Mouse (Mus musculus) neural tube, embryonic 11.5 days (tissue): ENCODE results near the gene Fam161a. TPM values are rescaled to one million over a fixed set of nuclear protein-coding genes. Genes with fewer than 3 reads are reported as not detected.

Source experiments
- ATAC-seq: fragments of 200-750 bp; cut with Nextera tagmentation; 2 replicates; pipeline ENCODE4 v1.8.0; 2017; ENCODE audit warnings: moderate number of reproducible peaks, mild to moderate bottlenecking, moderate TSS enrichment, moderate library complexity; ENCODE audit not compliant: insufficient read depth, low FRiP score, low TSS enrichment
- DNase-seq: peaks from one replicate; pipeline ENCODE4 v3.0.0-alpha.2; 2015; ENCODE audit warnings: low spot score
- H3K27ac ChIP-seq: fragments of 300-500 bp; sonication (generic); 2 replicates; pipeline ENCODE4 v1.5.1; 2014; ENCODE audit warnings: low read depth, mild to moderate bottlenecking, low read length
- H3K27me3 ChIP-seq: fragments of 300-500 bp; sonication (generic); 2 replicates; pipeline ENCODE4 v1.6.1; 2014; ENCODE audit warnings: mild to moderate bottlenecking, low read length, mixed read lengths; ENCODE audit not compliant: control insufficient read depth, insufficient read depth
- H3K36me3 ChIP-seq: fragments of 300-500 bp; sonication (generic); 2 replicates; pipeline ENCODE4 v1.6.1; 2014; ENCODE audit warnings: mild to moderate bottlenecking, low read length, moderate library complexity, mixed read lengths; ENCODE audit not compliant: control insufficient read depth, insufficient read depth
- H3K4me1 ChIP-seq: fragments of 300-500 bp; sonication (generic); 2 replicates; pipeline ENCODE4 v1.6.1; 2014; ENCODE audit warnings: low read length, mixed read lengths; ENCODE audit not compliant: control insufficient read depth, insufficient read depth
- H3K4me2 ChIP-seq: fragments of 300-500 bp; sonication (generic); 2 replicates; pipeline ENCODE4 v1.6.1; 2014; ENCODE audit warnings: low read depth, mild to moderate bottlenecking, moderate library complexity
- H3K4me3 ChIP-seq: fragments of 300-500 bp; sonication (generic); 2 replicates; pipeline ENCODE4 v1.5.1; 2014; ENCODE audit warnings: low read depth, low read length
- H3K9ac ChIP-seq: fragments of 300-500 bp; sonication (generic); 2 replicates; pipeline ENCODE4 v1.6.1; 2014; ENCODE audit warnings: mild to moderate bottlenecking, low read length
- H3K9me3 ChIP-seq: fragments of 300-500 bp; sonication (generic); 2 replicates; pipeline ENCODE4 v1.6.1; 2016; ENCODE audit warnings: low read length; ENCODE audit not compliant: control insufficient read depth
- WGBS: fragments of 180-500 bp; shearing (Covaris S2); extraction: QIAGEN DNeasy Blood & Tissue Kit; methylation state at CpG from one replicate; pipeline ENCODE4 v1.1.7; 2014; 5-methylcytosine and 5-hydroxymethylcytosine counted together
- polyA plus RNA-seq: library from polyadenylated mRNA; unstranded; fragments of >200 nt; fragmentation: Nextera tagmentation; extraction: Ambion mirVana; gene quantifications from 2 replicates; pipeline ENCODE4 v1.2.1, GENCODE M21; 2014

Gene Fam161a
- polyA plus RNA-seq, 1 experiment from 2014 or later, result 3.8 TPM

DNA sequence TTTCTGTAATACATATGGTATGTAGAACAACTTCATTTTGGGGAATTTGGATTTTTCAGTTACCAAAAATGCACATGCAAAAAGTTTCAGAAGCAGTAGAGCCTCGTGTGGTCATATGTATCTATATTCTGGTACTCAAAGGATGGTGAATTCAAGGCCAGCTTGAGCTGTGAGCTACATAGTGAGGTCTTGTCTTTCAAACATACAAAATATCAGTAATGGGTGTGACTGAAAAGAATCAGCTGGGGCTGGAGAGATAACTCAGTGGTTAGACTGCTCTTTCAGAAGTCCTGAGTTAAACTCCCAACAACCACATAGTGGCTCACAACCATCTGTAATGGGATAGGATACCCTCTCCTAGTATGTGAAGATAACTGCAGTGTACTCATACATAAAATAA, 9.0 kb upstream of the Fam161a start:
- H3K9ac ChIP-seq, result no peak overlapping the region
- DNase-seq (no peak), ATAC-seq (no peak)
- no peak overlapping the region for H3K27ac ChIP-seq
- no peaks in the 10 kb centered on the region for H3K4me1 ChIP-seq
- no peak overlapping the region for H3K4me2 ChIP-seq
- 89% methylated on average over 1 of the region's 1 CpGs for WGBS
- no peak overlapping the region for H3K4me3 ChIP-seq
- peaks cover 35% of the 10 kb centered on the region for H3K36me3 ChIP-seq
- no peaks in the 10 kb centered on the region for H3K9me3 ChIP-seq
- no peaks in the 10 kb centered on the region for H3K27me3 ChIP-seq

DNA sequence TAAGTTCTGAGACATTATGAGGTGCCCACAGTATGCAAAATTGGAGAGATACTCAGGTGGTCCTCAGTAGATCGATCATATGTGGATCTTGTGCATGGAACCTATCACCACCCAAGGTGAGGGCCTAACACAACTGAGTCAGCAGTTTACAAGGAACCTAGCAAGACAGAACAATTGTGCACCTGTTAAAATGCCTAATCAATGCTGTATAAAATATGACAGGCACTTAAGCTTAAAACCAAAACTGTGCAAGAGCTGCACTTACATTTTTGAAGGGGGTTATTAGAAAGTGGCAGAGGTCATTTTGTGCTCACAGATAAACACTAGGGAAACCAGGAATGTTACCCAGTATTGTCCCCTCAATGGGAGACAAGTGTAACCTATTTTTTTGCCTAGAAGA, 2.1 kb upstream of the Fam161a start:
- ATAC-seq, result no peak
- H3K36me3 ChIP-seq, result peaks cover 12% of the 10 kb centered on the region

DNA sequence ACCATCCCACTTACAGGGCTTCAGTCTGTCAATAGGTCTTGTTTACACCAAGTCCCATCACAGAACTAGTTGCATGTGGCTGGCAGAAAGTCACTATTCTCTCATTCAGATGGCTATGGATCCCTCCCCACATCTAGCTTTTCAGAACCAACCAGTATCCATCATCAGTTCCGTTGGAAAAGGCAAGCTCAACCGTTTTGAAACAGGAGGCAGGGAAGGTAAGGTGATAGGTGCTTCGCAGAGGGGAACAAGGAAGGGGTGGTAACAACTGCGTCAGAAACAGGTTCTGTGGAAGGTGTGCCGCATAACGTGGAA, 208 bp upstream of the Fam161a start:
- H3K9me3 ChIP-seq, result no peaks in the 10 kb centered on the region
- peak overlapping the region; percentile 42 for H3K9ac ChIP-seq
- WGBS, result 9% methylated on average over 6 of the region's 6 CpGs
- H3K27me3 ChIP-seq, result no peaks in the 10 kb centered on the region
- peak overlapping the region; percentile 68 for H3K4me2 ChIP-seq
- peaks cover 4% of the 10 kb centered on the region; the same call in 1 of the 2 replicates for H3K4me1 ChIP-seq
- peak overlapping the region; percentile 53 for H3K4me3 ChIP-seq
- ATAC-seq (peak; percentile 18), DNase-seq (no peak)
- H3K27ac ChIP-seq, result peak overlapping the region; percentile 35; the same call in 1 of the 2 replicates
- H3K36me3 ChIP-seq, result peaks cover 3% of the 10 kb centered on the region; the same call in 1 of the 2 replicates

More for the DNA sequence above, 2.1 kb upstream of the Fam161a start:
- Histone ChIP-seq H3K27me3 (no peaks in the 10 kb centered on the region), H3K4me3 (no peak overlapping the region), H3K4me1 (peaks cover 4% of the 10 kb centered on the region; the same call in 1 of the 2 replicates), H3K27ac (no peak overlapping the region), H3K4me2 (no peak overlapping the region), H3K9ac (no peak overlapping the region), H3K9me3 (no peaks in the 10 kb centered on the region)
- 95% methylated on average over 1 of the region's 1 CpGs for WGBS
- no peak for DNase-seq

DNA sequence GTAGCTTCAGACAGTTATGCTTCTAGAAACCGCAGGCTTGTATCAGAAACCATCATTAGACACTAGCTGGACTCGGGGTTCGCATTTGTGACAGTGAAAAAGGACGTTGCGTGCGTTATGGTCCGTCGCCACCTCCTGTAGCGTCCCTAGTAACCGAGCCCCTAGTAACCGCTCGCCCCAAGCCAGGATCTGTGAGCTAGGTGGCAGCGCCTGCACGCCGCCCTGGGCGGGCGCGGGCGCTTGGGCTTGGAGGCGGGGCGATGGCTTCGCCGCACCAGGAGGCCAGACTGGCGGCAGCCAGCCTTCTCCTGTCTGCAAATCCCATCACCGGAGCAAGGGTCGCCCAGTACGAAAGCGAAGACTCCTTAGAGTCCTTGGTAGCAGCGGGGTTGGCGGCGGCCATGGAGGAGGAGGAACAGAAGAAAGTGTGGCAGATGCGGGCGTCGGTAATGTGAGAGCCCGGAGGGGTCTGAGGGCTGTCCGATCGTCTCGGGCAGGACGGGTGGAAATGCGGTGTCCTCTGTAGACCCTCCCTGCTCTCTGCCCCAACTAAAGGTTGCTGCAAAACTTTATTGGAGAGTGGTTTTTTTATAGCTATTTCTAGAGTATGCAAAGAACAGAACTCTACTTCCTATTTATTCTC, 971 bp downstream of the Fam161a start:
- no peaks in the 10 kb centered on the region for H3K9me3 ChIP-seq
- H3K4me1 ChIP-seq, result peaks cover 4% of the 10 kb centered on the region; the same call in 1 of the 2 replicates
- peak overlapping the region; percentile 64 for H3K27ac ChIP-seq
- H3K27me3 ChIP-seq, result no peaks in the 10 kb centered on the region
- peak overlapping the region; percentile 53 for H3K4me3 ChIP-seq
- H3K4me2 ChIP-seq, result peak overlapping the region; percentile 68
- H3K36me3 ChIP-seq, result peaks cover 2% of the 10 kb centered on the region; the same call in 1 of the 2 replicates
- DNase-seq (peak; percentile 91), ATAC-seq (peak; percentile 97)
- H3K9ac ChIP-seq, result peak overlapping the region; percentile 72
- under 1% methylated on average over 40 of the region's 40 CpGs for WGBS

DNA sequence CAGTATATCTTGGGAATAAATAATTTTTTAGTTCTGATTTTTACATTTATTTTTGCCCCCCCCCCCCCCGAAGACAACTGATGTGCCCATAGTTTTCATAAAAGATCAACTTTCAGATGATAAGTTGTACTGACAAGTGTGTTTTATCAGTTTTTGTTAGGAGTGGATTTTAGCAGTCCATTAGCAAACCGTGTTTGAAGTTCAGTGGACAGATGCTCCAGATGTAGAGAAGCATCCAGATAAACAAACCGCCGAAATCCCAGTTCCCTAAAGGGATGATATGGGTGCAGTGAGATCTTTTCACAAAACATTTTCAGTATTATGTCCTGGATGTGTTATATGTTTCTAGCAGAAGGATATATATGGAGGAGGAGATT, 1.5 kb downstream of the Fam161a start:
- no peak for DNase-seq
- Histone ChIP-seq H3K4me2 (peak overlapping the region; percentile 68), H3K27ac (no peak overlapping the region), H3K9ac (no peak overlapping the region), H3K9me3 (no peaks in the 10 kb centered on the region), H3K4me1 (peaks cover 4% of the 10 kb centered on the region; the same call in 1 of the 2 replicates), H3K27me3 (no peaks in the 10 kb centered on the region), H3K36me3 (no peaks in the 10 kb centered on the region; the same call in 1 of the 2 replicates), H3K4me3 (peak overlapping the region; percentile 53)
- no peak for ATAC-seq
- WGBS, result 41% methylated on average over 4 of the region's 4 CpGs

DNA sequence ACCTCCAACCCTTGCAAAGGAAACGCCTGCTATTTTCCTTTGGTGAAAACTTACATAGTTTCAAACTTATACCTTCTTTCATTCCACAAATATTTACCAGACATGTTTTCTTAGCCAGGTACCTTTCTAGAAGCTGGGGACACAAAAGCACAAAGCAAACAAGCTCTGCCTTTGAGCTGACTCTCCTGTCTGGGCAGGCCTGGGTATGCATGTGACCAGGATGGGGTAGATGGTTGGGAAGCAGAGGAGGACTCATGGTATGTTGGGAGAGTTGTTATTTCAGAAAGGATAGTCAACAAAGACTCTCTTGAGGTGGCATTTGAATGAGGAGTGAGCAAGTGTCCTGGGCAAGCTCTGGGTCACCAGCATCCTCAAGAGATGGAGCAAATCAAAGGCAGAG, 5.8 kb downstream of the Fam161a start:
- Histone ChIP-seq H3K36me3 (no peaks in the 10 kb centered on the region), H3K9me3 (no peaks in the 10 kb centered on the region), H3K9ac (no peak overlapping the region), H3K27ac (no peak overlapping the region), H3K4me1 (no peaks in the 10 kb centered on the region), H3K27me3 (no peaks in the 10 kb centered on the region), H3K4me3 (no peak overlapping the region), H3K4me2 (no peak overlapping the region)
- no peak for DNase-seq
- no peak for ATAC-seq
- WGBS, result 94% methylated on average over 1 of the region's 1 CpGs

DNA sequence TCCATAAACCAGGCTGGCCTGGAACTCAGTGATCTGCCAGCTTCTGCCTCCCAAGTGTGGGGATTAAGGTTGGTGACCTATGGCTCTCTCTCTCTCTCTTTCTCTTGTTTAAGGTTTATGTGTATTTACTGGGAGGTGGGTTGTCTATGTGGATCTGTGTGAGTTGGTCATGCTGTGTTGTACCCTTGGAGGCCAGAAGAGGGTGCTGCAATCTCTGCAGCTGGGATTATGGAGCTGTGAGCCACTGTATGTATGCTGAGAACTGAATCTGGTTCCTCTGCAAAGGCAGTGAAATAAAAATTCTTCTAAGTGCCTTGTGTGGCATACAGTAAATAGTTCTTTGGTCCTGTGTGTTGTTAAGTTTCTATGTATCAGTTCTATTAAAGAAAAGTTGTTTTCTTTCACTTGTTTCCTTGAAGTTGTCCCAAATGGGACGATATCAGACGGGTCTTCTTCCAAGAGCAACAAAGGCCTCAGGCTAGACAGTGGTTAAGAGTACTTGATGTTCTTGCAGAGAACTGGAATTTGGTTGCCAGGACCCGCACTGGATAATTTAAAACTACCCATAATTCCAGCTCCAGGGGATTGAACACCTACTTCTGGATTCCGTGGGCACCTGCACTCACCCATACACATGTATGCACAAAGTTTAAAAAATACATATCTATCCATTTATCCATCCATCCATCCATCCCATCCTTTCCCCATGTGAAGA, 6.4 kb downstream of the Fam161a start:
- Histone ChIP-seq H3K4me2 (no peak overlapping the region), H3K4me3 (no peak overlapping the region), H3K9me3 (no peaks in the 10 kb centered on the region), H3K27ac (no peak overlapping the region), H3K9ac (no peak overlapping the region), H3K27me3 (no peaks in the 10 kb centered on the region), H3K36me3 (no peaks in the 10 kb centered on the region), H3K4me1 (no peaks in the 10 kb centered on the region)
- ATAC-seq (no peak), DNase-seq (no peak)
- WGBS, result 79% methylated on average over 4 of the region's 4 CpGs

DNA sequence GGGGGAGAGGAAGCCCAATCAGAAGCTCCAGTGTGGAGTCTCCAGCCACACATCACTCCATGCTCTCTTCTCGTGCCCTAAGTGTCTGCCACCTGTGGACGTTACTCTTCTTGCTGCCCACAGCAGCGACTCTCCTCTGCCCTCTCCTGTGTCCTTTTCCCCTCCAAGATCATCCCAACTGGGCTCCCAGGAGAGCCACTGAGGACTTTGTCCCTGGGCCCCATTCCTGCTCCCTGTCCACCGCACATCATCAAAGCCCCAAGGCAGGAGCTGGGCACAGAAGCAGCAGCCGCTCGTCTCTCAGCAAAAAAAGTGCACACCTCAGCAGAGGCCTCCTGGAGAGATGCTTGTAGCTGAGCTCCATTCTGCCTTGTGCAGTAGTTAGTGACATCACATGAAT, 7.7 kb downstream of the Fam161a start:
- Histone ChIP-seq H3K27ac (no peak overlapping the region), H3K4me1 (no peaks in the 10 kb centered on the region), H3K9me3 (no peaks in the 10 kb centered on the region), H3K4me2 (no peak overlapping the region), H3K9ac (no peak overlapping the region), H3K27me3 (no peaks in the 10 kb centered on the region), H3K36me3 (no peaks in the 10 kb centered on the region), H3K4me3 (no peak overlapping the region)
- DNase-seq (no peak), ATAC-seq (no peak)
- 76% methylated on average over 6 of the region's 6 CpGs for WGBS

DNA sequence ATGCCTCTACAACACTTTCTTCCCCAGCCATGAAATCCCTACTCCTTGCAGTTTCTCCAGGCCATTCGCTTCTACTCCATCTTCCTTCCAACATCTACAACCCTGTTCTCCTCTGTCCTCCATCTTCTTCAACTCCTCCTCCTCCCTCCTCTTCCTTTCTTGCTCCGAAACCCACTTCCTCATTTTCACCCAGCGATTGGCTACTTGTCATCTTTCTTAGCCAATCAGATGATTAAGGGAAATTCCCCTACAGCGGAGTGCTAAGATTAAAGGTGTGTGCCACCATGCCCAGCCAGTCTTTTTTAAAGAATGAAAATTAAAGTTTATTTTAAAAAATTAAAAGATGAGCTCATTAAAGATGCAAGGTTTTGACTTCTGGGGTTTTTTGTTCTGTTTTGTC, 10.6 kb downstream of the Fam161a start:
- no peak for DNase-seq
- 94% methylated on average over 4 of the region's 4 CpGs for WGBS

More for the DNA sequence above, 10.6 kb downstream of the Fam161a start:
- H3K4me3 ChIP-seq, result no peak overlapping the region
- no peak overlapping the region for H3K9ac ChIP-seq
- H3K27ac ChIP-seq, result no peak overlapping the region
- no peaks in the 10 kb centered on the region for H3K4me1 ChIP-seq
- ATAC-seq, result no peak
- H3K9me3 ChIP-seq, result no peaks in the 10 kb centered on the region
- H3K27me3 ChIP-seq, result no peaks in the 10 kb centered on the region
- H3K4me2 ChIP-seq, result no peak overlapping the region
- H3K36me3 ChIP-seq, result no peaks in the 10 kb centered on the region
